Mouse (Mus musculus) midbrain, postnatal 0 days (tissue): Measurements from ENCODE around the gene Cacna1h. TPM values are rescaled to one million over a fixed set of nuclear protein-coding genes. Genes with fewer than 3 reads are reported as not detected.
A peak's percentile ranks its signal among the peaks of the same experiment; 100 is the strongest.

Experiments used
- ATAC-seq: fragments of 200-750 bp; cut with Nextera tagmentation; 2 replicates; pipeline ENCODE4 v1.8.0; 2017; ENCODE audit warnings: moderate number of reproducible peaks, mild to moderate bottlenecking, moderate TSS enrichment, moderate library complexity; ENCODE audit not compliant: low FRiP score
- DNase-seq: peaks from one replicate; pipeline ENCODE4 v3.0.0-alpha.2; 2015; ENCODE audit warnings: low spot score
- H3K27ac ChIP-seq: fragments of 300-500 bp; sonication (generic); 2 replicates; pipeline ENCODE4 v1.5.1; 2014; ENCODE audit warnings: low read depth, mild to moderate bottlenecking, low read length, mixed read lengths
- H3K27me3 ChIP-seq: fragments of 300-500 bp; sonication (generic); 2 replicates; pipeline ENCODE4 v1.6.1; 2014; ENCODE audit warnings: low read length, control low read depth, mixed read lengths; ENCODE audit not compliant: insufficient read depth
- H3K36me3 ChIP-seq: fragments of 300-500 bp; sonication (generic); 2 replicates; pipeline ENCODE4 v1.6.1; 2014; ENCODE audit warnings: low read length, control low read depth, mixed read lengths; ENCODE audit not compliant: insufficient read depth
- H3K4me1 ChIP-seq: fragments of 300-500 bp; sonication (generic); 2 replicates; pipeline ENCODE4 v1.6.1; 2014; ENCODE audit warnings: mild to moderate bottlenecking, control low read depth, antibody characterized with exemption, low read length, mixed read lengths; ENCODE audit not compliant: insufficient read depth
- H3K4me2 ChIP-seq: fragments of 300-500 bp; sonication (generic); 2 replicates; pipeline ENCODE4 v1.6.1; 2014; ENCODE audit warnings: low read depth, mild to moderate bottlenecking, low read length, mixed read lengths; ENCODE audit not compliant: poor library complexity, severe bottlenecking
- H3K4me3 ChIP-seq: fragments of 300-500 bp; sonication (generic); 2 replicates; pipeline ENCODE4 v1.5.1; 2014; ENCODE audit warnings: low read depth, mild to moderate bottlenecking, low read length, moderate library complexity
- H3K9ac ChIP-seq: fragments of 300-500 bp; sonication (generic); replicated peaks from 2 replicates; pipeline ENCODE4 v1.6.1; 2014; ENCODE audit warnings: mild to moderate bottlenecking, low read length, moderate library complexity, mixed read lengths; ENCODE audit not compliant: poor library complexity, severe bottlenecking
- H3K9me3 ChIP-seq: fragments of 300-500 bp; sonication (generic); 2 replicates; pipeline ENCODE4 v1.6.1; 2016; ENCODE audit warnings: low read length, control low read depth
- CTCF ChIP-seq: IDR thresholded peaks from 2 replicates; pipeline ENCODE4 v1.5.1; 2016; ENCODE audit warnings: antibody characterized with exemption, mild to moderate bottlenecking
- WGBS: fragments of 180-500 bp; shearing (Covaris S2); extraction: QIAGEN DNeasy Blood & Tissue Kit; methylation state at CpG from one replicate; pipeline ENCODE4 v1.1.7; 2014; 5-methylcytosine and 5-hydroxymethylcytosine counted together
- polyA plus RNA-seq: library from polyadenylated mRNA; unstranded; fragments of >200 nt; fragmentation: Nextera tagmentation; extraction: Ambion mirVana; gene quantifications from 2 replicates; pipeline ENCODE4 v1.2.1, GENCODE M21; 2015
- total RNA-seq: library from RNA; depleted of rRNA; stranded (reverse); fragments of >200 nt; gene quantifications from 2 replicates; pipeline ENCODE4 v1.2.3, GENCODE M21; 2014

Gene Cacna1h
- total and polyA plus RNA-seq, 2 experiments from 2014 or later, result 9.5 to 117 TPM

- H3K27me3 ChIP-seq, result no peaks in the 10 kb centered on the region
- ATAC-seq (no peak), DNase-seq (no peak)
- no peak overlapping the region for H3K4me2 ChIP-seq
- H3K4me3 ChIP-seq, result no peak overlapping the region
- H3K9me3 ChIP-seq, result no peaks in the 10 kb centered on the region
- no peak overlapping the region for H3K27ac ChIP-seq
- no peak for TF ChIP-seq CTCF
- H3K4me1 ChIP-seq, result no peaks in the 10 kb centered on the region
- 86% methylated on average over 2 of the region's 2 CpGs for WGBS
- no peak overlapping the region for H3K9ac ChIP-seq
- H3K36me3 ChIP-seq, result no peaks in the 10 kb centered on the region
These were observed 32.7 kb upstream of the Cacna1h start for GRCm38 (mm10) chr17:25466257-25466656.

- Histone ChIP-seq H3K27me3 (no peaks in the 10 kb centered on the region), H3K9me3 (no peaks in the 10 kb centered on the region), H3K9ac (no peak overlapping the region), H3K4me2 (no peak overlapping the region), H3K4me3 (no peak overlapping the region), H3K4me1 (no peaks in the 10 kb centered on the region), H3K36me3 (no peaks in the 10 kb centered on the region), H3K27ac (no peak overlapping the region)
- no peak for ATAC-seq
- TF ChIP-seq CTCF, result no peak
- 80% methylated on average over 4 of the region's 4 CpGs for WGBS
- no peak for DNase-seq
These were observed 30.5 kb upstream of the Cacna1h start for GRCm38 (mm10) chr17:25464091-25464490.

GRCm38 (mm10) chr17:25463326-25463945 is 29.9 kb upstream of the Cacna1h start:
- H3K27me3 ChIP-seq, result no peaks in the 10 kb centered on the region
- 64% methylated on average over 4 of the region's 4 CpGs for WGBS
- no peak overlapping the region for H3K9ac ChIP-seq
- H3K4me2 ChIP-seq, result no peak overlapping the region
- no peaks in the 10 kb centered on the region for H3K9me3 ChIP-seq
- H3K4me1 ChIP-seq, result no peaks in the 10 kb centered on the region
- H3K27ac ChIP-seq, result no peak overlapping the region
- DNase-seq, result no peak
- ATAC-seq, result no peak
- TF ChIP-seq CTCF, result no peak
- H3K36me3 ChIP-seq, result no peaks in the 10 kb centered on the region
- H3K4me3 ChIP-seq, result no peak overlapping the region

- no peak for ATAC-seq
- TF ChIP-seq CTCF, result no peak
- WGBS, result 30% methylated on average over 9 of the region's 9 CpGs
- no peak overlapping the region; the same call in 1 of the 2 replicates for H3K27ac ChIP-seq
- H3K9ac ChIP-seq, result no peak overlapping the region
- H3K4me1 ChIP-seq, result no peaks in the 10 kb centered on the region
- H3K9me3 ChIP-seq, result no peaks in the 10 kb centered on the region
- no peak overlapping the region for H3K4me2 ChIP-seq
- H3K36me3 ChIP-seq, result no peaks in the 10 kb centered on the region
- DNase-seq, result peak; percentile 40
- H3K27me3 ChIP-seq, result no peaks in the 10 kb centered on the region
- H3K4me3 ChIP-seq, result no peak overlapping the region
These were observed 28.8 kb upstream of the Cacna1h start for GRCm38 (mm10) chr17:25462236-25462875.

GRCm38 (mm10) chr17:25456540-25456939 is 23.0 kb upstream of the Cacna1h start:
- H3K9ac ChIP-seq, result peak overlapping the region; percentile 29; the same call in 1 of the 2 replicates
- 33% methylated on average over 8 of the region's 8 CpGs for WGBS

GRCm38 (mm10) chr17:25454272-25454671 is 20.7 kb upstream of the Cacna1h start, which contains the start of gene Tekt4:
Tekt4 (plus strand) TSS chr17:25454615.
- H3K4me3 ChIP-seq, result no peak within 1 kb of the TSS
- DNase-seq, result peak; percentile 24

More at GRCm38 (mm10) chr17:25456540-25456939, 23.0 kb upstream of the Cacna1h start:
- H3K4me2 ChIP-seq, result no peak overlapping the region
- DNase-seq, result peak; percentile 44
- TF ChIP-seq CTCF, result no peak
- no peaks in the 10 kb centered on the region for H3K9me3 ChIP-seq
- no peaks in the 10 kb centered on the region for H3K36me3 ChIP-seq
- no peak overlapping the region for H3K4me3 ChIP-seq
- ATAC-seq, result peak; percentile 65
- no peaks in the 10 kb centered on the region for H3K27me3 ChIP-seq
- no peak overlapping the region; the same call in 1 of the 2 replicates for H3K27ac ChIP-seq
- peaks cover 8% of the 10 kb centered on the region; the same call in 1 of the 2 replicates for H3K4me1 ChIP-seq

More at GRCm38 (mm10) chr17:25454272-25454671, 20.7 kb upstream of the Cacna1h start, which contains the start of gene Tekt4:
- H3K9me3 ChIP-seq, result no peaks in the 10 kb centered on the region
- no peaks in the 10 kb centered on the region for H3K36me3 ChIP-seq
- TF ChIP-seq CTCF, result no peak
- peaks cover 8% of the 10 kb centered on the region; the same call in 1 of the 2 replicates for H3K4me1 ChIP-seq
- H3K4me2 ChIP-seq, result no peak within 1 kb of the TSS
- H3K9ac ChIP-seq, result no peak within 1 kb of the TSS; the same call in 1 of the 2 replicates
- 33% methylated on average over 2 of the region's 2 CpGs for WGBS
- no peak for ATAC-seq
- no peak within 1 kb of the TSS; the same call in none of the 2 replicates for H3K27ac ChIP-seq
- H3K27me3 ChIP-seq, result no peaks in the 10 kb centered on the region
